Mouse (Mus musculus): ENCODE data around the gene Tdrd9. TPM values are rescaled to one million over a fixed set of nuclear protein-coding genes. Genes with fewer than 3 reads are reported as not detected.

Tdrd9 gene
- polyA plus RNA-seq (2015; fragmentation: Nextera tagmentation; extraction: Ambion mirVana), result 0.18 and 0.32 TPM in 2 replicates

- no peaks in the 10 kb centered on the region for H3K27me3 ChIP-seq (ENCODE audit: insufficient read depth, low read length)
- DNase-seq (ENCODE audit: low spot score), result no peak
- TF ChIP-seq CTCF (IDR thresholded peaks at IDR 0.05; ENCODE audit: low read depth), result no peak
- H3K9me3 ChIP-seq (replicated peaks; ENCODE audit: low read length), result no peaks in the 10 kb centered on the region
- no peak within 1 kb of the TSS for H3K9ac ChIP-seq (ENCODE audit: low read depth, low read length)
- H3K4me3 ChIP-seq (replicated peaks; ENCODE audit: low read depth, low read length), result no peak within 1 kb of the TSS
- no peaks in the 10 kb centered on the region for H3K36me3 ChIP-seq (ENCODE audit: insufficient read depth, low read length)
- no peak within 1 kb of the TSS for H3K27ac ChIP-seq
- WGBS, result 86% methylated on average over 18 of the region's 18 CpGs
- H3K4me1 ChIP-seq (replicated peaks; ENCODE audit: insufficient read depth, low read length), result no peaks in the 10 kb centered on the region
- no peak for ATAC-seq (replicated peaks; ENCODE audit: low FRiP score, low read depth)
- H3K4me2 ChIP-seq (ENCODE audit: low read length), result no peak within 1 kb of the TSS
These were observed at the start of gene Tdrd9 for GRCm38 (mm10) chr12:111971231-111971686. Tdrd9 (plus strand) TSS chr12:111971559.

- no peak overlapping the region for H3K9ac ChIP-seq (ENCODE audit: low read depth, low read length)
- TF ChIP-seq CTCF (IDR thresholded peaks at IDR 0.05; ENCODE audit: low read depth), result no peak
These were observed 48.2 kb upstream of the Tdrd9 start for GRCm38 (mm10) chr12:111923117-111923516.

GRCm38 (mm10) chr12:111927338-111927737 is 44.0 kb upstream of the Tdrd9 start:
- Histone ChIP-seq H3K27me3 (ENCODE audit: insufficient read depth, low read length) (no peaks in the 10 kb centered on the region), H3K9ac (ENCODE audit: low read depth, low read length) (no peak overlapping the region), H3K27ac (no peak overlapping the region), H3K4me1 (replicated peaks; ENCODE audit: insufficient read depth, low read length) (0 out of 2 replicates have a peak, but pooled peaks cover 4% of the 10 kb centered on the region), H3K36me3 (ENCODE audit: insufficient read depth, low read length) (no peaks in the 10 kb centered on the region), H3K4me2 (ENCODE audit: low read length) (no peak overlapping the region), H3K4me3 (replicated peaks; ENCODE audit: low read depth, low read length) (no peak overlapping the region), H3K9me3 (replicated peaks; ENCODE audit: low read length) (no peaks in the 10 kb centered on the region)
- ATAC-seq (replicated peaks; ENCODE audit: low FRiP score, low read depth), result no peak
- DNase-seq (ENCODE audit: low spot score), result no peak
- WGBS, result 54% methylated on average over 1 of the region's 1 CpGs
- TF ChIP-seq CTCF (IDR thresholded peaks at IDR 0.05; ENCODE audit: low read depth), result no peak

More at GRCm38 (mm10) chr12:111923117-111923516, 48.2 kb upstream of the Tdrd9 start:
- H3K27me3 ChIP-seq (ENCODE audit: insufficient read depth, low read length), result no peaks in the 10 kb centered on the region
- no peaks in the 10 kb centered on the region for H3K9me3 ChIP-seq (replicated peaks; ENCODE audit: low read length)
- no peak overlapping the region for H3K27ac ChIP-seq
- H3K4me3 ChIP-seq (replicated peaks; ENCODE audit: low read depth, low read length), result no peak overlapping the region
- H3K4me1 ChIP-seq (replicated peaks; ENCODE audit: insufficient read depth, low read length), result no peaks in the 10 kb centered on the region; the same call in 1 of the 2 replicates
- 87% methylated on average over 6 of the region's 6 CpGs for WGBS
- DNase-seq (ENCODE audit: low spot score) (no peak), ATAC-seq (replicated peaks; ENCODE audit: low FRiP score, low read depth) (no peak)
- H3K4me2 ChIP-seq (ENCODE audit: low read length), result no peak overlapping the region
- H3K36me3 ChIP-seq (ENCODE audit: insufficient read depth, low read length), result no peaks in the 10 kb centered on the region

- WGBS, result 77% methylated on average over 18 of the region's 18 CpGs
- peaks cover 15% of the 10 kb centered on the region for H3K4me1 ChIP-seq (replicated peaks; ENCODE audit: insufficient read depth, low read length)
- ATAC-seq (replicated peaks; ENCODE audit: low FRiP score, low read depth), result no peak
These were observed 42.9 kb upstream of the Tdrd9 start for GRCm38 (mm10) chr12:111928411-111928966.

GRCm38 (mm10) chr12:111931411-111932025 is 39.8 kb upstream of the Tdrd9 start:
- H3K4me3 ChIP-seq (replicated peaks; ENCODE audit: low read depth, low read length), result no peak overlapping the region
- H3K9ac ChIP-seq (ENCODE audit: low read depth, low read length), result no peak overlapping the region
- H3K4me2 ChIP-seq (ENCODE audit: low read length), result no peak overlapping the region
- WGBS, result 63% methylated on average over 9 of the region's 9 CpGs
- H3K4me1 ChIP-seq (replicated peaks; ENCODE audit: insufficient read depth, low read length), result peaks cover 31% of the 10 kb centered on the region
- H3K9me3 ChIP-seq (replicated peaks; ENCODE audit: low read length), result no peaks in the 10 kb centered on the region
- TF ChIP-seq CTCF (IDR thresholded peaks at IDR 0.05; ENCODE audit: low read depth), result no peak
- H3K27ac ChIP-seq, result no peak overlapping the region
- ATAC-seq (replicated peaks; ENCODE audit: low FRiP score, low read depth), result no peak
- DNase-seq (ENCODE audit: low spot score), result no peak
- H3K36me3 ChIP-seq (ENCODE audit: insufficient read depth, low read length), result no peaks in the 10 kb centered on the region
- no peaks in the 10 kb centered on the region for H3K27me3 ChIP-seq (ENCODE audit: insufficient read depth, low read length)

More at GRCm38 (mm10) chr12:111928411-111928966, 42.9 kb upstream of the Tdrd9 start:
- H3K36me3 ChIP-seq (ENCODE audit: insufficient read depth, low read length), result no peaks in the 10 kb centered on the region
- no peak for TF ChIP-seq CTCF (IDR thresholded peaks at IDR 0.05; ENCODE audit: low read depth)
- peak overlapping the region; percentile 1; the same call in 1 of the 2 replicates for H3K9ac ChIP-seq (ENCODE audit: low read depth, low read length)
- H3K27ac ChIP-seq, result no peak overlapping the region
- H3K9me3 ChIP-seq (replicated peaks; ENCODE audit: low read length), result no peaks in the 10 kb centered on the region
- no peaks in the 10 kb centered on the region for H3K27me3 ChIP-seq (ENCODE audit: insufficient read depth, low read length)
- no peak overlapping the region for H3K4me2 ChIP-seq (ENCODE audit: low read length)
- H3K4me3 ChIP-seq (replicated peaks; ENCODE audit: low read depth, low read length), result no peak overlapping the region
- no peak for DNase-seq (ENCODE audit: low spot score)

- WGBS, result 36% methylated on average over 3 of the region's 3 CpGs
- ATAC-seq (replicated peaks; ENCODE audit: low FRiP score, low read depth) (no peak), DNase-seq (ENCODE audit: low spot score) (no peak)
- Histone ChIP-seq H3K4me1 (replicated peaks; ENCODE audit: insufficient read depth, low read length) (peaks cover 41% of the 10 kb centered on the region), H3K9ac (ENCODE audit: low read depth, low read length) (no peak overlapping the region), H3K27ac (peak overlapping the region; percentile 38; the same call in 1 of the 2 replicates), H3K36me3 (ENCODE audit: insufficient read depth, low read length) (no peaks in the 10 kb centered on the region), H3K4me3 (replicated peaks; ENCODE audit: low read depth, low read length) (no peak overlapping the region), H3K27me3 (ENCODE audit: insufficient read depth, low read length) (no peaks in the 10 kb centered on the region), H3K9me3 (replicated peaks; ENCODE audit: low read length) (no peaks in the 10 kb centered on the region), H3K4me2 (ENCODE audit: low read length) (no peak overlapping the region)
- no peak for TF ChIP-seq CTCF (IDR thresholded peaks at IDR 0.05; ENCODE audit: low read depth)
These were observed 38.8 kb upstream of the Tdrd9 start for GRCm38 (mm10) chr12:111932513-111932912.
